Mouse (Mus musculus) megakaryocyte-erythroid progenitor cell, adult 5-6 weeks (primary cell): ENCODE results near the gene Fkbp8. TPM values are rescaled to one million over a fixed set of nuclear protein-coding genes. Genes with fewer than 3 reads are reported as not detected.

Source experiments
- ATAC-seq: replicated peaks from 2 replicates; pipeline ENCODE4 v1.8.0; 2016; ENCODE audit warnings: mild to moderate bottlenecking, inconsistent platforms; ENCODE audit not compliant: severe bottlenecking, poor library complexity, low FRiP score, low TSS enrichment
- total RNA-seq, 2 experiments: library from RNA; stranded (forward) in 1 of 2; stranded (reverse) in 1 of 2; fragments of 200-1000, 215-1000 nt in 1 of 2; fragments of >200 nt in 1 of 2; fragmentation: Nextera tagmentation in 1 of 2; gene quantifications; 2 replicates each; pipeline ENCODE4 v1.2.3; 2014 to 2017

Gene Fkbp8
- total RNA-seq, 2 experiments from 2014 or later, result 172 to 265 TPM

DNA sequence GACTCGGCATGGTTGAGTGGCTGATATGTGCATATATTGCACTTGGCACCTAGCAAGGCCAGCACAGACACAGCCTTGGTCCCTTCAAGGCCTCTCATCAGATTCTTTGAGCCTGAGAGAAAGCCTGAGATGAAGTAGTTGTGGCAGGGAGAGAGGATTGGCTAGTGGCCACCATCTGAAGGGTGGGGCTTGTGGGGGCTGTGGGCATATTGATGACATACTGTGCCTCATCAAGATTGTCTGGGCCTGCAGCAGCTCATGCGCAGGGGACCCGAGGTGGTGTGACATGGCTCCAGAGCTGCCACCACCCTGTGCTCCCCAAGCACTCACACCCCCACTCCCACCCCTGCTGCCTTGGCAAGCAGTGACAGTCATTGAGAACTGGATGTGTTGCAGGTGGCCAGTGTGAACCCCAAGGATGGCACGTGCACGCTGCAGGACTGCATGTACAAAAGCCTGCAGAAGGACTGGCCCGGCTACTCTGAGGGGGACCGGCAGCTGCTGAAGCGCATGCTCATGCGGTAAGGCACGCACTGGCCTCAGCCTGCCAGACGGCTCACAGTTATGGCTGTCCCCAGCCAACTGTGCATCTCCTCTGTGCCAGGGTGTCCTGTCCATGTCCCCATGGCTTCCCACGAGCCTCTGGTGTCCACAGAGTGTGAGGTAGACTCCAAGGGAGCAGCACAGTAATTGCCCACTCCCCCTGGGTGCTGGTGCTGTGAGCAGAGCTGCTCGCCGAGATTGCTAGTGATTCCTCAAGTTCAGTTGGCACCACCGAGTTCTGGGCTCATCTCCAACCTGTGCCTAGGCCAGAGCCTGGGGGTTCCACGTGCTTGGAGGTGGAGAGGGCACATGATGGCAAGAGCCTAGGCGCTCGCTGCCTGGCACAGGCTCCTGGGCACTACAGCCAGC lies 56.2 kb downstream of the Fkbp8 start:
- ATAC-seq, result no peak

DNA sequence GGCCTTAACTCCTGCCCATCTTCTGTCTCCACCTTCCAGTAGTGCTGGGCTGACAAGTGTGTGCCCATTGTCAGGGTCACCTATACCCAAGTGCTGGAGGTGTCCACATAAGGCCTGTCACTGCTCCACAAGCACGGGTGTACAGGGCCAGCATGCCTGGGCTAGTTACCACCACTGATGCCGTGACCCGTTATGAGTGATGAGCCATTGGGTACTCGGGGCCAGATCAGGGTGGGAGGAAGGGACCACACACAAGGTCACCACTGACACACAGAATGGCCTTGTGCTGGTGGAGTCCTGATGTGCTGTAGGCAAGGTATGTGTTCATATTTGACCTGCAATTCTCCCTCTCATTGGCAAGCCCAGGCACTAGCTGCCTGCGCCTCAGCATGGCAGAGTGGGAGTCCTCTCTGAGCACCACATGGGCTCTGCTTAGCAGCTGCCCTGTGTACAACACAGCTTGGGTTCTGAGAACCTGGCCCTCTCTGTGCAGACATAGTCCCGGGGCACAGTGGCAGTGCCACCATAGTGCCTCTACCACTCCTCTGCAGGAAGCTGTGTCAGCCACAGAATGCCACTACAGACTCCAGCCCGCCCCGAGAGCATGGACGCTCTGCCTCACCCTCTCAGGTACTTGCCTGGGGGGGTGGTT lies 57.2 kb downstream of the Fkbp8 start:
- no peak for ATAC-seq

Other genes with a start within 250 kb of the Fkbp8 start
- 5.5 and 9.6 TPM in 2 replicates for gene Homer3, start 244.9 kb upstream of the Fkbp8 start, total RNA-seq (2014; fragmentation: Nextera tagmentation)
- gene Homer3, start 244.9 kb upstream of the Fkbp8 start, total RNA-seq (2017), result 0.56 and 8.0 TPM in 2 replicates
- gene Ddx49, start 225.2 kb upstream of the Fkbp8 start, total RNA-seq (2014; fragmentation: Nextera tagmentation), result 50.3 and 54.2 TPM in 2 replicates
- 116 and 154 TPM in 2 replicates for gene Ddx49, start 225.2 kb upstream of the Fkbp8 start, total RNA-seq (2017)
- gene Cope, start 225.2 kb upstream of the Fkbp8 start, total RNA-seq (2014; fragmentation: Nextera tagmentation), result 127 and 153 TPM in 2 replicates
- gene Cope, start 225.2 kb upstream of the Fkbp8 start, total RNA-seq (2017), result 56.3 and 64.1 TPM in 2 replicates
- gene Cers1, start 211.9 kb upstream of the Fkbp8 start, total RNA-seq (2014; fragmentation: Nextera tagmentation), result not detected in 2 replicates
- not detected in 2 replicates for gene Cers1, start 211.9 kb upstream of the Fkbp8 start, total RNA-seq (2017)
- not detected in 2 replicates for gene Gdf1, start 197.9 kb upstream of the Fkbp8 start, total RNA-seq (2014; fragmentation: Nextera tagmentation)
- not detected in 2 replicates for gene Gdf1, start 197.9 kb upstream of the Fkbp8 start, total RNA-seq (2017)
- 44.1 and 46.9 TPM in 2 replicates for gene Upf1, start 174.4 kb upstream of the Fkbp8 start, total RNA-seq (2014; fragmentation: Nextera tagmentation)
- gene Upf1, start 174.4 kb upstream of the Fkbp8 start, total RNA-seq (2017), result 26.7 and 46.7 TPM in 2 replicates
- gene Comp, start 154.2 kb upstream of the Fkbp8 start, total RNA-seq (2014; fragmentation: Nextera tagmentation), result 0.15 and 1.2 TPM in 2 replicates
- gene Comp, start 154.2 kb upstream of the Fkbp8 start, total RNA-seq (2017), result 2.3 TPM in 1 of 2 replicates, not detected in the other
- 15.6 and 21.7 TPM in 2 replicates for gene Crtc1, start 88.1 kb upstream of the Fkbp8 start, total RNA-seq (2014; fragmentation: Nextera tagmentation)
- 1.1 and 1.3 TPM in 2 replicates for gene Crtc1, start 88.1 kb upstream of the Fkbp8 start, total RNA-seq (2017)
- 8.4 and 9.5 TPM in 2 replicates for gene Klhl26, start 50.8 kb upstream of the Fkbp8 start, total RNA-seq (2014; fragmentation: Nextera tagmentation)
- gene Klhl26, start 50.8 kb upstream of the Fkbp8 start, total RNA-seq (2017), result 6.0 and 8.2 TPM in 2 replicates
- gene Tmem59l, start 40.4 kb upstream of the Fkbp8 start, total RNA-seq (2014; fragmentation: Nextera tagmentation), result not detected in 2 replicates
- gene Tmem59l, start 40.4 kb upstream of the Fkbp8 start, total RNA-seq (2017), result not detected in 2 replicates
- gene Crlf1, start 34.6 kb upstream of the Fkbp8 start, total RNA-seq (2014; fragmentation: Nextera tagmentation), result 0.30 and 2.3 TPM in 2 replicates
- not detected in 2 replicates for gene Crlf1, start 34.6 kb upstream of the Fkbp8 start, total RNA-seq (2017)
- 53.5 and 57.0 TPM in 2 replicates for gene Rex1bd, start 21.0 kb upstream of the Fkbp8 start, total RNA-seq (2014; fragmentation: Nextera tagmentation)
- 25.8 and 48.7 TPM in 2 replicates for gene Rex1bd, start 21.0 kb upstream of the Fkbp8 start, total RNA-seq (2017)
- gene Uba52, start 16.9 kb upstream of the Fkbp8 start, total RNA-seq (2014; fragmentation: Nextera tagmentation), result 2,751 and 3,393 TPM in 2 replicates
- 4,463 and 5,230 TPM in 2 replicates for gene Uba52, start 16.9 kb upstream of the Fkbp8 start, total RNA-seq (2017)
- 78.1 and 81.8 TPM in 2 replicates for gene Kxd1, start 232 bp downstream of the Fkbp8 start, total RNA-seq (2014; fragmentation: Nextera tagmentation)
- 65.5 and 93.7 TPM in 2 replicates for gene Kxd1, start 232 bp downstream of the Fkbp8 start, total RNA-seq (2017)
- 14.7 and 22.0 TPM in 2 replicates for gene Ell, start 11.7 kb downstream of the Fkbp8 start, total RNA-seq (2014; fragmentation: Nextera tagmentation)
- gene Ell, start 11.7 kb downstream of the Fkbp8 start, total RNA-seq (2017), result 7.9 and 10.7 TPM in 2 replicates
- gene Isyna1, start 66.6 kb downstream of the Fkbp8 start, total RNA-seq (2014; fragmentation: Nextera tagmentation), result 74.1 and 91.0 TPM in 2 replicates
- 36.5 and 51.5 TPM in 2 replicates for gene Isyna1, start 66.6 kb downstream of the Fkbp8 start, total RNA-seq (2017)
- 39.7 and 83.5 TPM in 2 replicates for gene Ssbp4, start 81.1 kb downstream of the Fkbp8 start, total RNA-seq (2014; fragmentation: Nextera tagmentation)
- 77.5 and 98.5 TPM in 2 replicates for gene Ssbp4, start 81.1 kb downstream of the Fkbp8 start, total RNA-seq (2017)
- 0.37 and 0.69 TPM in 2 replicates for gene Lrrc25, start 88.4 kb downstream of the Fkbp8 start, total RNA-seq (2014; fragmentation: Nextera tagmentation)
- 0.15 and 0.61 TPM in 2 replicates for gene Lrrc25, start 88.4 kb downstream of the Fkbp8 start, total RNA-seq (2017)
- not detected in 2 replicates for gene Gdf15, start 104.7 kb downstream of the Fkbp8 start, total RNA-seq (2014; fragmentation: Nextera tagmentation)
- gene Gdf15, start 104.7 kb downstream of the Fkbp8 start, total RNA-seq (2017), result not detected in 2 replicates
- 6.3 and 8.8 TPM in 2 replicates for gene Pgpep1, start 132.7 kb downstream of the Fkbp8 start, total RNA-seq (2014; fragmentation: Nextera tagmentation)
- 4.6 and 5.1 TPM in 2 replicates for gene Pgpep1, start 132.7 kb downstream of the Fkbp8 start, total RNA-seq (2017)
- gene Lsm4, start 145.5 kb downstream of the Fkbp8 start, total RNA-seq (2014; fragmentation: Nextera tagmentation), result 286 and 287 TPM in 2 replicates
- gene Lsm4, start 145.5 kb downstream of the Fkbp8 start, total RNA-seq (2017), result 240 and 290 TPM in 2 replicates
- gene Jund, start 171.2 kb downstream of the Fkbp8 start, total RNA-seq (2014; fragmentation: Nextera tagmentation), result 18.8 and 34.4 TPM in 2 replicates
- gene Jund, start 171.2 kb downstream of the Fkbp8 start, total RNA-seq (2017), result 44.8 and 48.7 TPM in 2 replicates
- gene Iqcn, start 175.7 kb downstream of the Fkbp8 start, total RNA-seq (2014; fragmentation: Nextera tagmentation), result not detected in 2 replicates
- not detected in 2 replicates for gene Iqcn, start 175.7 kb downstream of the Fkbp8 start, total RNA-seq (2017)
- gene Gm3336, start 190.8 kb downstream of the Fkbp8 start, total RNA-seq (2014; fragmentation: Nextera tagmentation), result not detected in 2 replicates
- gene Gm3336, start 190.8 kb downstream of the Fkbp8 start, total RNA-seq (2017), result not detected in 2 replicates
- 0.28 TPM in 1 of 2 replicates, not detected in the other for gene Pde4c, start 196.0 kb downstream of the Fkbp8 start, total RNA-seq (2014; fragmentation: Nextera tagmentation)
- not detected in 2 replicates for gene Pde4c, start 196.0 kb downstream of the Fkbp8 start, total RNA-seq (2017)
- 1.8 and 7.0 TPM in 2 replicates for gene Rab3a, start 227.0 kb downstream of the Fkbp8 start, total RNA-seq (2014; fragmentation: Nextera tagmentation)
- gene Rab3a, start 227.0 kb downstream of the Fkbp8 start, total RNA-seq (2017), result 1.2 and 2.8 TPM in 2 replicates
- 58.3 and 111 TPM in 2 replicates for gene Mpv17l2, start 233.2 kb downstream of the Fkbp8 start, total RNA-seq (2014; fragmentation: Nextera tagmentation)
- 4.3 and 17.6 TPM in 2 replicates for gene Mpv17l2, start 233.2 kb downstream of the Fkbp8 start, total RNA-seq (2017)
- 30.7 and 51.4 TPM in 2 replicates for gene Pik3r2, start 249.0 kb downstream of the Fkbp8 start, total RNA-seq (2014; fragmentation: Nextera tagmentation)
- 29.2 and 33.9 TPM in 2 replicates for gene Pik3r2, start 249.0 kb downstream of the Fkbp8 start, total RNA-seq (2017)